Mouse (Mus musculus) intestine, embryonic 16.5 days (tissue): Measurements from ENCODE around the gene Doxl2. TPM values are rescaled to one million over a fixed set of nuclear protein-coding genes. Genes with fewer than 3 reads are reported as not detected.
"Not testable (repeated sequence)": the region's sequence is repeated elsewhere in the genome, so short reads cannot be mapped to it uniquely, and the experiment has no call there.

Experiments
- ATAC-seq: fragments of 200-750 bp; cut with Nextera tagmentation; 2 replicates; pipeline ENCODE4 v1.8.0; 2017; ENCODE audit warnings: moderate TSS enrichment, moderate library complexity
- H3K27ac ChIP-seq: fragments of 300-500 bp; sonication (generic); 2 replicates; pipeline ENCODE4 v1.5.1; 2014; ENCODE audit warnings: mild to moderate bottlenecking, low read length
- H3K27me3 ChIP-seq: fragments of 300-500 bp; sonication (generic); replicated peaks from 2 replicates; pipeline ENCODE4 v1.6.1; 2014; ENCODE audit warnings: low read length, control low read depth, mixed read lengths; ENCODE audit not compliant: control insufficient read depth, insufficient read depth
- H3K36me3 ChIP-seq: fragments of 300-500 bp; sonication (generic); 2 replicates; pipeline ENCODE4 v1.6.1; 2014; ENCODE audit warnings: low read length, control low read depth; ENCODE audit not compliant: control insufficient read depth, insufficient read depth
- H3K4me1 ChIP-seq: fragments of 300-500 bp; sonication (generic); 2 replicates; pipeline ENCODE4 v1.6.1; 2014; ENCODE audit warnings: low read length, control low read depth, mixed read lengths; ENCODE audit not compliant: control insufficient read depth, insufficient read depth
- H3K4me2 ChIP-seq: fragments of 300-500 bp; sonication (generic); 2 replicates; pipeline ENCODE4 v1.6.1; 2014; ENCODE audit warnings: low read depth, low read length, control low read depth
- H3K4me3 ChIP-seq: fragments of 300-500 bp; sonication (generic); 2 replicates; pipeline ENCODE4 v1.5.1; 2014; ENCODE audit warnings: mild to moderate bottlenecking, low read length
- H3K9ac ChIP-seq: fragments of 300-500 bp; sonication (generic); 2 replicates; pipeline ENCODE4 v1.6.1; 2014; ENCODE audit warnings: low read depth, low read length
- H3K9me3 ChIP-seq: fragments of 300-500 bp; sonication (generic); 2 replicates; pipeline ENCODE4 v1.6.1; 2016; ENCODE audit warnings: low read length, control low read depth; ENCODE audit not compliant: control insufficient read depth
- WGBS: fragments of 180-500 bp; shearing (Covaris S2); extraction: QIAGEN DNeasy Blood & Tissue Kit; methylation state at CpG from one replicate; pipeline ENCODE4 v1.1.7; 2014; 5-methylcytosine and 5-hydroxymethylcytosine counted together
- polyA plus RNA-seq: library from polyadenylated mRNA; unstranded; fragments of >200 nt; fragmentation: Nextera tagmentation; extraction: Ambion mirVana; gene quantifications from 2 replicates; pipeline ENCODE4 v1.2.1, GENCODE M21; 2015

Gene Doxl2
- polyA plus RNA-seq, 1 experiment from 2014 or later, result not detected

- H3K4me2 ChIP-seq, H3K36me3 ChIP-seq, H3K9ac ChIP-seq, H3K4me3 ChIP-seq, H3K27me3 ChIP-seq, H3K9me3 ChIP-seq, H3K4me1 ChIP-seq, H3K27ac ChIP-seq, ATAC-seq: not testable (repeated sequence)
- 22% methylated on average over 7 of the region's 7 CpGs for WGBS
Measured at GRCm38 (mm10) chr6:48959151-48959550, 15.6 kb upstream of the Doxl2 start.

- not testable (repeated sequence) for H3K27me3 ChIP-seq, H3K4me3 ChIP-seq, H3K36me3 ChIP-seq, H3K4me2 ChIP-seq, H3K9ac ChIP-seq, H3K9me3 ChIP-seq, H3K4me1 ChIP-seq, H3K27ac ChIP-seq, ATAC-seq
- 89% methylated on average over 5 of the region's 5 CpGs for WGBS
Measured at GRCm38 (mm10) chr6:48966696-48967095, 8.1 kb upstream of the Doxl2 start.

GRCm38 (mm10) chr6:48967868-48968267, 6.9 kb upstream of the Doxl2 start:
- H3K4me1 ChIP-seq, result no peaks in the 10 kb centered on the region
- H3K9ac ChIP-seq, result no peak overlapping the region
- no peak overlapping the region for H3K27ac ChIP-seq
- no peak overlapping the region for H3K4me3 ChIP-seq
- no peak for ATAC-seq
- H3K36me3 ChIP-seq, result no peaks in the 10 kb centered on the region
- no peaks in the 10 kb centered on the region for H3K27me3 ChIP-seq
- no peak overlapping the region for H3K4me2 ChIP-seq
- no peaks in the 10 kb centered on the region for H3K9me3 ChIP-seq

GRCm38 (mm10) chr6:48979616-48980015, 4.9 kb downstream of the Doxl2 start:
- 62% methylated on average over 1 of the region's 1 CpGs for WGBS
- ATAC-seq, result no peak

GRCm38 (mm10) chr6:48982305-48982704, 7.5 kb downstream of the Doxl2 start:
- Histone ChIP-seq H3K4me3 (no peak overlapping the region), H3K36me3 (no peaks in the 10 kb centered on the region), H3K9ac (no peak overlapping the region), H3K27ac (no peak overlapping the region), H3K9me3 (no peaks in the 10 kb centered on the region), H3K27me3 (no peaks in the 10 kb centered on the region), H3K4me2 (no peak overlapping the region), H3K4me1 (no peaks in the 10 kb centered on the region)
- WGBS, result 67% methylated on average over 3 of the region's 3 CpGs
- no peak for ATAC-seq

More at GRCm38 (mm10) chr6:48979616-48980015, 4.9 kb downstream of the Doxl2 start:
- no peaks in the 10 kb centered on the region for H3K27me3 ChIP-seq
- H3K36me3 ChIP-seq, result no peaks in the 10 kb centered on the region
- no peak overlapping the region for H3K27ac ChIP-seq
- no peaks in the 10 kb centered on the region for H3K4me1 ChIP-seq
- H3K4me3 ChIP-seq, result no peak overlapping the region
- H3K4me2 ChIP-seq, result no peak overlapping the region
- no peaks in the 10 kb centered on the region for H3K9me3 ChIP-seq
- H3K9ac ChIP-seq, result no peak overlapping the region

GRCm38 (mm10) chr6:48986444-48986990, 11.8 kb downstream of the Doxl2 start, which contains the start of gene Svs1:
Svs1 (plus strand) TSS chr6:48986861.
- peak; percentile 52 for ATAC-seq
- Histone ChIP-seq H3K36me3 (no peaks in the 10 kb centered on the region), H3K9ac (no peak within 1 kb of the TSS), H3K9me3 (no peaks in the 10 kb centered on the region), H3K4me2 (no peak within 1 kb of the TSS), H3K4me1 (no peaks in the 10 kb centered on the region), H3K4me3 (no peak within 1 kb of the TSS), H3K27me3 (no peaks in the 10 kb centered on the region), H3K27ac (no peak within 1 kb of the TSS)
- 38% methylated on average over 7 of the region's 7 CpGs for WGBS

GRCm38 (mm10) chr6:48989971-48990370, 15.2 kb downstream of the Doxl2 start:
- WGBS, result 91% methylated on average over 5 of the region's 5 CpGs
- no peak for ATAC-seq

GRCm38 (mm10) chr6:48991991-48992390, 17.2 kb downstream of the Doxl2 start:
- Histone ChIP-seq H3K27me3 (no peaks in the 10 kb centered on the region), H3K27ac (no peak overlapping the region), H3K9ac (no peak overlapping the region), H3K4me3 (no peak overlapping the region), H3K4me1 (no peaks in the 10 kb centered on the region), H3K36me3 (no peaks in the 10 kb centered on the region), H3K4me2 (no peak overlapping the region), H3K9me3 (no peaks in the 10 kb centered on the region)
- 73% methylated on average over 4 of the region's 4 CpGs for WGBS
- no peak for ATAC-seq

More at GRCm38 (mm10) chr6:48989971-48990370, 15.2 kb downstream of the Doxl2 start:
- Histone ChIP-seq H3K4me2 (no peak overlapping the region), H3K9ac (no peak overlapping the region), H3K36me3 (no peaks in the 10 kb centered on the region), H3K27me3 (no peaks in the 10 kb centered on the region), H3K27ac (no peak overlapping the region), H3K9me3 (no peaks in the 10 kb centered on the region), H3K4me1 (no peaks in the 10 kb centered on the region), H3K4me3 (no peak overlapping the region)

GRCm38 (mm10) chr6:48998186-48998585, 23.4 kb downstream of the Doxl2 start:
- no peak overlapping the region for H3K4me2 ChIP-seq
- H3K9ac ChIP-seq, result no peak overlapping the region
- no peak overlapping the region for H3K27ac ChIP-seq
- no peaks in the 10 kb centered on the region for H3K4me1 ChIP-seq
- H3K27me3 ChIP-seq, result no peaks in the 10 kb centered on the region
- H3K36me3 ChIP-seq, result no peaks in the 10 kb centered on the region
- no peak for ATAC-seq
- H3K9me3 ChIP-seq, result no peaks in the 10 kb centered on the region
- H3K4me3 ChIP-seq, result no peak overlapping the region
- WGBS, result 54% methylated on average over 6 of the region's 6 CpGs

- H3K27ac ChIP-seq, result no peak overlapping the region
- ATAC-seq, result no peak
- H3K9me3 ChIP-seq, result no peaks in the 10 kb centered on the region
- WGBS, result 82% methylated on average over 4 of the region's 4 CpGs
- H3K27me3 ChIP-seq, result no peaks in the 10 kb centered on the region
- no peak overlapping the region for H3K4me2 ChIP-seq
- no peak overlapping the region for H3K4me3 ChIP-seq
- no peak overlapping the region for H3K9ac ChIP-seq
- H3K36me3 ChIP-seq, result no peaks in the 10 kb centered on the region
- H3K4me1 ChIP-seq, result no peaks in the 10 kb centered on the region
Measured at GRCm38 (mm10) chr6:48998796-48999195, 24.0 kb downstream of the Doxl2 start.
